Mouse (Mus musculus): ENCODE results near the gene Map3k1. TPM values are rescaled to one million over a fixed set of nuclear protein-coding genes. Genes with fewer than 3 reads are reported as not detected.

The Map3k1 gene
- polyA plus RNA-seq, 1 experiment from 2014 or later = 20.5 TPM

GRCm38 (mm10) chr13:111797021-111797420 lies 11.8 kb downstream of the Map3k1 start:
- Histone ChIP-seq H3K4me2 (ENCODE audit: low read depth, low read length) (peak overlapping the region; percentile 15), H3K9me3 (ENCODE audit: control insufficient read depth, low read length) (no peaks in the 10 kb centered on the region), H3K27ac (ENCODE audit: low read length) (peak overlapping the region; percentile 95), H3K4me1 (ENCODE audit: control insufficient read depth, insufficient read depth, low read length) (peaks cover 76% of the 10 kb centered on the region), H3K27me3 (replicated peaks; ENCODE audit: control insufficient read depth, insufficient read depth, low read length) (no peaks in the 10 kb centered on the region), H3K4me3 (ENCODE audit: low read length) (no peak overlapping the region), H3K9ac (ENCODE audit: low read depth, low read length) (0 out of 2 replicates have a peak overlapping the region, but pooled peaks have one; percentile 48), H3K36me3 (ENCODE audit: control insufficient read depth, insufficient read depth, low read length) (no peaks in the 10 kb centered on the region)
- peak; percentile 95 for ATAC-seq
- WGBS = 9% methylated on average over 8 of the region's 8 CpGs

GRCm38 (mm10) chr13:111796191-111796920 lies 12.4 kb downstream of the Map3k1 start:
- 32% methylated on average over 11 of the region's 11 CpGs for WGBS
- ATAC-seq = peak; percentile 90
- H3K36me3 ChIP-seq (ENCODE audit: control insufficient read depth, insufficient read depth, low read length) = no peaks in the 10 kb centered on the region
- no peaks in the 10 kb centered on the region for H3K9me3 ChIP-seq (ENCODE audit: control insufficient read depth, low read length)
- peak overlapping the region; percentile 47 for H3K4me2 ChIP-seq (ENCODE audit: low read depth, low read length)
- peak overlapping the region; percentile 58 for H3K9ac ChIP-seq (ENCODE audit: low read depth, low read length)
- peak overlapping the region; percentile 95 for H3K27ac ChIP-seq (ENCODE audit: low read length)
- peaks cover 76% of the 10 kb centered on the region for H3K4me1 ChIP-seq (ENCODE audit: control insufficient read depth, insufficient read depth, low read length)
- H3K4me3 ChIP-seq (ENCODE audit: low read length) = peak overlapping the region; percentile 29
- no peaks in the 10 kb centered on the region for H3K27me3 ChIP-seq (replicated peaks; ENCODE audit: control insufficient read depth, insufficient read depth, low read length)

GRCm38 (mm10) chr13:111792975-111793287 lies 15.9 kb downstream of the Map3k1 start:
- Histone ChIP-seq H3K36me3 (ENCODE audit: control insufficient read depth, insufficient read depth, low read length) (no peaks in the 10 kb centered on the region), H3K4me3 (ENCODE audit: low read length) (no peak overlapping the region), H3K27me3 (replicated peaks; ENCODE audit: control insufficient read depth, insufficient read depth, low read length) (no peaks in the 10 kb centered on the region), H3K9ac (ENCODE audit: low read depth, low read length) (no peak overlapping the region), H3K9me3 (ENCODE audit: control insufficient read depth, low read length) (no peaks in the 10 kb centered on the region), H3K27ac (ENCODE audit: low read length) (no peak overlapping the region; the same call in 1 of the 2 replicates), H3K4me2 (ENCODE audit: low read depth, low read length) (no peak overlapping the region), H3K4me1 (ENCODE audit: control insufficient read depth, insufficient read depth, low read length) (peaks cover 85% of the 10 kb centered on the region)
- ATAC-seq = no peak
- 83% methylated on average over 14 of the region's 14 CpGs for WGBS

- Histone ChIP-seq H3K36me3 (ENCODE audit: control insufficient read depth, insufficient read depth, low read length) (no peaks in the 10 kb centered on the region), H3K9me3 (ENCODE audit: control insufficient read depth, low read length) (no peaks in the 10 kb centered on the region), H3K27ac (ENCODE audit: low read length) (peak overlapping the region; percentile 35), H3K4me3 (ENCODE audit: low read length) (no peak overlapping the region), H3K4me2 (ENCODE audit: low read depth, low read length) (no peak overlapping the region), H3K9ac (ENCODE audit: low read depth, low read length) (peak overlapping the region; percentile 39; the same call in 1 of the 2 replicates), H3K4me1 (ENCODE audit: control insufficient read depth, insufficient read depth, low read length) (peaks cover 82% of the 10 kb centered on the region), H3K27me3 (replicated peaks; ENCODE audit: control insufficient read depth, insufficient read depth, low read length) (no peaks in the 10 kb centered on the region)
- no peak for ATAC-seq
- 44% methylated on average over 16 of the region's 16 CpGs for whole genome bisulfite sequencing
Measured at GRCm38 (mm10) chr13:111792130-111792974, 16.4 kb downstream of the Map3k1 start.

GRCm38 (mm10) chr13:111791596-111791995 lies 17.2 kb downstream of the Map3k1 start:
- H3K36me3 ChIP-seq (ENCODE audit: control insufficient read depth, insufficient read depth, low read length) = no peaks in the 10 kb centered on the region
- H3K27ac ChIP-seq (ENCODE audit: low read length) = peak overlapping the region; percentile 15; the same call in 1 of the 2 replicates
- H3K9ac ChIP-seq (ENCODE audit: low read depth, low read length) = peak overlapping the region; percentile 39; the same call in 1 of the 2 replicates
- 84% methylated on average over 11 of the region's 11 CpGs for WGBS
- no peak overlapping the region for H3K4me2 ChIP-seq (ENCODE audit: low read depth, low read length)
- H3K9me3 ChIP-seq (ENCODE audit: control insufficient read depth, low read length) = no peaks in the 10 kb centered on the region
- peaks cover 74% of the 10 kb centered on the region for H3K4me1 ChIP-seq (ENCODE audit: control insufficient read depth, insufficient read depth, low read length)
- no peak overlapping the region for H3K4me3 ChIP-seq (ENCODE audit: low read length)
- no peaks in the 10 kb centered on the region for H3K27me3 ChIP-seq (replicated peaks; ENCODE audit: control insufficient read depth, insufficient read depth, low read length)
- no peak for ATAC-seq

GRCm38 (mm10) chr13:111789420-111790065 lies 19.2 kb downstream of the Map3k1 start:
- peak; percentile 9; the same call in 1 of the 2 replicates for ATAC-seq
- Histone ChIP-seq H3K36me3 (ENCODE audit: control insufficient read depth, insufficient read depth, low read length) (no peaks in the 10 kb centered on the region), H3K4me3 (ENCODE audit: low read length) (no peak overlapping the region), H3K4me2 (ENCODE audit: low read depth, low read length) (0 out of 2 replicates have a peak overlapping the region, but pooled peaks have one; percentile 14), H3K9me3 (ENCODE audit: control insufficient read depth, low read length) (no peaks in the 10 kb centered on the region), H3K4me1 (ENCODE audit: control insufficient read depth, insufficient read depth, low read length) (peaks cover 62% of the 10 kb centered on the region), H3K27ac (ENCODE audit: low read length) (peak overlapping the region; percentile 56), H3K27me3 (replicated peaks; ENCODE audit: control insufficient read depth, insufficient read depth, low read length) (no peaks in the 10 kb centered on the region), H3K9ac (ENCODE audit: low read depth, low read length) (peak overlapping the region; percentile 51; the same call in 1 of the 2 replicates)
- 38% methylated on average over 9 of the region's 9 CpGs for WGBS

GRCm38 (mm10) chr13:111788882-111789281 lies 19.9 kb downstream of the Map3k1 start:
- ATAC-seq = peak; percentile 11; the same call in 1 of the 2 replicates
- Histone ChIP-seq H3K9me3 (ENCODE audit: control insufficient read depth, low read length) (no peaks in the 10 kb centered on the region), H3K4me2 (ENCODE audit: low read depth, low read length) (peak overlapping the region; percentile 32), H3K36me3 (ENCODE audit: control insufficient read depth, insufficient read depth, low read length) (no peaks in the 10 kb centered on the region), H3K4me1 (ENCODE audit: control insufficient read depth, insufficient read depth, low read length) (peaks cover 64% of the 10 kb centered on the region), H3K27me3 (replicated peaks; ENCODE audit: control insufficient read depth, insufficient read depth, low read length) (no peaks in the 10 kb centered on the region), H3K9ac (ENCODE audit: low read depth, low read length) (0 out of 2 replicates have a peak overlapping the region, but pooled peaks have one; percentile 51), H3K27ac (ENCODE audit: low read length) (peak overlapping the region; percentile 56), H3K4me3 (ENCODE audit: low read length) (no peak overlapping the region; the same call in 1 of the 2 replicates)
- WGBS = 55% methylated on average over 9 of the region's 9 CpGs

GRCm38 (mm10) chr13:111787857-111788619 lies 20.8 kb downstream of the Map3k1 start:
- Histone ChIP-seq H3K4me1 (ENCODE audit: control insufficient read depth, insufficient read depth, low read length) (peaks cover 59% of the 10 kb centered on the region), H3K27ac (ENCODE audit: low read length) (peak overlapping the region; percentile 56), H3K9ac (ENCODE audit: low read depth, low read length) (no peak overlapping the region), H3K4me3 (ENCODE audit: low read length) (no peak overlapping the region; the same call in 1 of the 2 replicates), H3K36me3 (ENCODE audit: control insufficient read depth, insufficient read depth, low read length) (no peaks in the 10 kb centered on the region), H3K9me3 (ENCODE audit: control insufficient read depth, low read length) (no peaks in the 10 kb centered on the region), H3K27me3 (replicated peaks; ENCODE audit: control insufficient read depth, insufficient read depth, low read length) (no peaks in the 10 kb centered on the region), H3K4me2 (ENCODE audit: low read depth, low read length) (peak overlapping the region; percentile 32; the same call in 1 of the 2 replicates)
- ATAC-seq = peak; percentile 36
- 27% methylated on average over 18 of the region's 18 CpGs for WGBS

All from intestine, embryonic 16.5 days (tissue).